Mouse (Mus musculus): ENCODE data around the gene Cmip. TPM values are rescaled to one million over a fixed set of nuclear protein-coding genes. Genes with fewer than 3 reads are reported as not detected.

Cmip gene
- polyA plus RNA-seq, 1 experiment from 2014 or later, result 8.2 TPM

DNA sequence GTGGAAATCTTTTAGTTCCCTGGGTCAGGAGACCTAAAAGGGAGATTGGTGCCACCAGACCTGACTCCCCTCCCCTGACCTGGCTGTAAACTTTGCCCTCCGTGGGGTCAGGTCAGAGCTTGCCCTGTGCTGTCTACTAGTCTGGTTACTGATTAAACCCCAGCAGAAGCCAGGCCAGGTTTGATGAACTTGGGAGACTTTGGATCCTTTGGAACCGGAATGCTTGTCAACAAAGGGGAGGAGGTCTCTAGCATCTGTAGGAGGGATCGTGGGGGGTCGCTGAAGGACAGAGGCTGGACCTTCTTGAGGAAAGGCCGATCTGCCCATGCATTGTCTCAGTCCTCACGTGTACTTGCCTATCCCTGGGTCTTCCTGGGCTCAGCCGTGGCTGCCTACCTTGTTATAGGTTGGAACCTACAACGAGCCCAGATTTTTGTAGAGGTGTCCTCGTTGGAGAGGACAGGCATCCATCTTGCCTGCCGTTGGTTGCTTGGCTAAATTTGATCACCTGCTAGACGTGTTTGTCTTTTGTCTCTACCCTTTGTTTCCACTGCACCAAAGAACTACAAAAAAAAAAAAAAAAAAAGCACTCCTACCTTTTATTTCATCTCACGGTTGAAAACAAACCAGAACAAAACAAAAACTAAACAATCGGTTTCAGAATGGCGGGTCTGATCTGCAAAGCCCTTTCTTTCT lies 3.5 kb downstream of the Cmip start:
- peaks cover 58% of the 10 kb centered on the region for H3K4me1 ChIP-seq
- peak; percentile 37 for DNase-seq (ENCODE audit: low spot score)
- WGBS, result 40% methylated on average over 14 of the region's 14 CpGs
- no peaks in the 10 kb centered on the region for H3K9me3 ChIP-seq (replicated peaks)
- peak overlapping the region; percentile 97 for H3K27ac ChIP-seq
- H3K27me3 ChIP-seq (ENCODE audit: low read depth, poor library complexity, severe bottlenecking), result no peaks in the 10 kb centered on the region
- no peaks in the 10 kb centered on the region for H3K36me3 ChIP-seq
- peak overlapping the region; percentile 83 for H3K4me3 ChIP-seq

DNA sequence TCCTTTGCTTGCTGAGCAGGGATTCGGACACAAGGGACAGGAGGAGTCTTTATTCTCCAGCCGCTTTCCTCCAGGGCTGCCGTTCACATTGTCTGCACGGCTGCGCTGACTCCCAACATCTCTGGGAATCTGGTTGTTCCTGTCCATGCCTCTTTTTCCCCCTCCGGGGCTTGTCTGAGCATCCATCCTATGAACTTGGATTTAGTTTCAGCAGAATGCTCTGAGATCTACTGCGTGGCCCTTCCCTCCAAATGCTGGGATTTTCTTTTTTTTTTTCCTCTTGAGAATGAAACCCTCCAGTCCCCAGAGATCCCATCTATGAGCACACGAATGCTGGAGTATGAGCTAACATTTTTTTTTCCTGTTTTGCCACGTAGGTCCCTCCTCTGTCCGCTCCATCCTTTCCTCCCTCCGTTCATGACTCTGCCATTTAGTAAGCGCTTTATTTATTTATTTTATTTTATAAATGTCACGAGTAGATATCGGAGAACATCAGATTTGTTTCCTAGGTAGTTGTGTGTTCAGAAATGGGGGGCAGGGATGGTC lies 4.1 kb downstream of the Cmip start:
- Histone ChIP-seq H3K36me3 (no peaks in the 10 kb centered on the region), H3K27ac (no peak overlapping the region; the same call in 1 of the 2 replicates), H3K4me3 (0 out of 2 replicates have a peak overlapping the region, but pooled peaks have one; percentile 1), H3K9me3 (replicated peaks) (no peaks in the 10 kb centered on the region), H3K4me1 (peaks cover 58% of the 10 kb centered on the region), H3K27me3 (ENCODE audit: low read depth, poor library complexity, severe bottlenecking) (no peaks in the 10 kb centered on the region)
- no peak for DNase-seq (ENCODE audit: low spot score)
- WGBS, result 61% methylated on average over 14 of the region's 14 CpGs

DNA sequence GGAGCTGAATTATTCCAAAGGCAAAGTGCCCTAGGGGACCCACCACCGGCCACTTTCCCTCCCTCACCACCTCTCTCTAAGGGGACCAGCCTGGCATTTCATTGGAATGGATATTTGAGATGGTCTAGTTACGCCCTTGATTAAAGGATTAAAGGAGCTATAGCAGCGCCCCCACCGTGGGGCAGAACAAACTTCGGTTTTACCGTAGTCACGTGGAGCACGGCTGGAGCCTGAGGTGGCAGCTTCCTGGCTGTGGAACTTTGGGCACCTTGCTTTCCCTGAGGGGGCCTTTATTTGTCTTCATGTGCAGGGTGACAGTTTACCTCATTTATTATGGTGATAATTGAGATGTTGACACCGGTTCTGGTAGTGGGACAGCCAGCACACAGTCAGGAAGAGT lies 4.8 kb downstream of the Cmip start:
- WGBS, result 29% methylated on average over 9 of the region's 9 CpGs
- Histone ChIP-seq H3K27ac (no peak overlapping the region; the same call in 1 of the 2 replicates), H3K4me1 (peaks cover 54% of the 10 kb centered on the region), H3K27me3 (ENCODE audit: low read depth, poor library complexity, severe bottlenecking) (no peaks in the 10 kb centered on the region), H3K9me3 (replicated peaks) (no peaks in the 10 kb centered on the region), H3K4me3 (no peak overlapping the region), H3K36me3 (no peaks in the 10 kb centered on the region)
- DNase-seq (ENCODE audit: low spot score), result no peak

DNA sequence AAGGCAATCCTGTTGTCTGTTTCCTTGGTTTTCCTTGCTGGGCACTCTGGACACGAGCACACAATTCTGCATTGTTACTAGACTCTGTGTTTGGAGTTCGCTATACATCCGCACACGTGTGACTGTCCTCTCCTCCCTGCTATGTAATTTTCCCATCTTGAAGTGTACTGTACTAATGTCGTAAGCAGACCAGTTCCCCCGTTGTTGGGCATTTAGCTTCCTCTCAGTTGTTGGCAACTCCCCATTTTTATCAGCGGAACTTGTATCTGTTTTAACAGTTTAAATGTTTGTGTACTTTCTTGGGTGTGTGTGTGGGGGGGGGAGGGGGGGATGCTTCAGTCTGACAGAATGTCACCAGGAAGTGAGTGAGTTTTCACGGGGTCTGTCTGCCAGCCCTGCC lies 5.8 kb downstream of the Cmip start:
- H3K4me1 ChIP-seq, result peaks cover 61% of the 10 kb centered on the region
- no peak overlapping the region for H3K27ac ChIP-seq
- WGBS, result 74% methylated on average over 8 of the region's 8 CpGs
- no peaks in the 10 kb centered on the region for H3K36me3 ChIP-seq
- no peak overlapping the region for H3K4me3 ChIP-seq
- H3K27me3 ChIP-seq (ENCODE audit: low read depth, poor library complexity, severe bottlenecking), result no peaks in the 10 kb centered on the region
- no peaks in the 10 kb centered on the region for H3K9me3 ChIP-seq (replicated peaks)
- DNase-seq (ENCODE audit: low spot score), result no peak

DNA sequence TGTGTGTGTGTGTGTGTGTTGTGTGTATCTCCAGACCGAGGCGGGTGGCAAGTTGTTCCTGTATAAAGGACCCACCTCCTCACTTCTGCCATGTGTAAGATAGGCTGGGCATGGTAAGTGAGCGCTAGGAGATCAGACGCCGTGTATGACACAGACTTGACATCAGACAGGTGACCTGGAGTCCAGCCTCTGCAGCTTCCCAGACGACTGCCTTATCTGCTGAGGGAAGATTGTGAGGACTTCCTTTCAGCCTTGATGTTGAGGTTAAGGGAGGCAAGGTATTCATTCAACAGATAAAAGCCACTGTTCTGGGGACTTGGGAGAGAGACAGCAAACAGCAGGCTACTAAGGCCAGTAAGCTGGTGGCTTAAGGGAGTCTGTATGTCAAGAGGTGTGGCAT lies 6.6 kb downstream of the Cmip start:
- Histone ChIP-seq H3K9me3 (replicated peaks) (no peaks in the 10 kb centered on the region), H3K27ac (no peak overlapping the region), H3K4me1 (peaks cover 57% of the 10 kb centered on the region), H3K4me3 (no peak overlapping the region), H3K36me3 (peaks cover 4% of the 10 kb centered on the region; the same call in 1 of the 2 replicates), H3K27me3 (ENCODE audit: low read depth, poor library complexity, severe bottlenecking) (no peaks in the 10 kb centered on the region)
- WGBS, result 68% methylated on average over 6 of the region's 6 CpGs
- no peak for DNase-seq (ENCODE audit: low spot score)

DNA sequence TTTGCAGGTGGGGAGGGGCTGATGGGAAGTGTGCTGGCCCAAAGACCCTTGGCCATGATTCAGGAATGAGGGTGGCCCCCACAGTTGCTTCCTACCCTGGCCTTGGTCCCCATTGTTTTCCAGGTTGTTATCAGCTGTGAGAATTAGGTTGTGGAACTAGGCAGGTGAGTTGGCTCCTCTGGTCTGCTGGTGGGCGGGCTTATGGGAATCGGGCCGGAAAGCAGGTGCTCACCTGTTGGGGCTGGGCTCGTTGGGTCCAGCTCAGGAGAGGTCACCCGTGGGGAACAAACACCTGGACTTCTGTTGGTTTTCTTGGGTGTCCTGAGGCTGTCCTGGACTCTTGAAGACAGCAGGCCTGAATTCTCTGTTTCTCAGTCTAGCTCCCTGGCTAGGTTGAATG lies 8.2 kb downstream of the Cmip start:
- no peak for DNase-seq (ENCODE audit: low spot score)
- Histone ChIP-seq H3K27ac (no peak overlapping the region), H3K9me3 (replicated peaks) (no peaks in the 10 kb centered on the region), H3K27me3 (ENCODE audit: low read depth, poor library complexity, severe bottlenecking) (no peaks in the 10 kb centered on the region), H3K4me3 (no peak overlapping the region), H3K36me3 (peaks cover 9% of the 10 kb centered on the region; the same call in 1 of the 2 replicates), H3K4me1 (peaks cover 40% of the 10 kb centered on the region)
- WGBS, result 90% methylated on average over 5 of the region's 5 CpGs

DNA sequence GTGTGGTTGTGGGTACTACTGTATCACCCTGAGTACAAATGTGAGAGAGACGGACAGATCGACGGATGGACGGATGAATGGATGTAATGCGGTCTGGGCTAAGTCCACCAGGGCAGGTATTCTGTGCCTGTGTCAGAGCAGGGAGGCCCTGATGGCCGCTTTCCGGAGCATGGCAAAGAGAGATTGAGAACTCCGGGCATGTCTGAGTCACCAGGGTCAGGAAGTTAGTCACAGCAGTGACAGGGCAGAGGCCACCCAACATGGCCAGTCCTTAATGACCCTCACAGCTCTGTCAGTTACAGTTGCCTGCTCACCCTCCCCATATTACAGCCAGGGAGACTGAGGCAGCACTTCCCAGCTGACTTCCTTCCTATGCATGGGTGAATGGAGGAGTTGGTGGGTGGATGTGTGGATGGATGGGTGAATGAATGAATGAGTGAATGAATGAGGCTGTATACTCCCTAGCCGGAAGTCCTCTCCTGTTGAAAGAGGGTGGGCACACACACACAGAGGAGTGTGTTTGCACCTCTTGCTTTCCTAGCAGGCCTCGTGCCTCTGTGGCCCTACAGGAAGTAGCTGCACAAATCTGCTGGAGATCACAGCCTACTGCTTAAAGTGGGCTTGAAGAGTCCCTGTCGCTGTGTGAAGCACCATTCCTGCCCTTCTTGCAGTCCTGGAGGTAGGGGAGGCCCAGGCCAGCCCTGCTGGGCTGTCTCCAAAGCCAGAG lies 10.7 kb downstream of the Cmip start:
- Histone ChIP-seq H3K27ac (no peak overlapping the region), H3K4me3 (no peak overlapping the region), H3K36me3 (peaks cover 12% of the 10 kb centered on the region), H3K4me1 (peaks cover 18% of the 10 kb centered on the region), H3K27me3 (ENCODE audit: low read depth, poor library complexity, severe bottlenecking) (no peaks in the 10 kb centered on the region), H3K9me3 (replicated peaks) (no peaks in the 10 kb centered on the region)
- DNase-seq (ENCODE audit: low spot score), result no peak
- WGBS, result 88% methylated on average over 11 of the region's 11 CpGs

DNA sequence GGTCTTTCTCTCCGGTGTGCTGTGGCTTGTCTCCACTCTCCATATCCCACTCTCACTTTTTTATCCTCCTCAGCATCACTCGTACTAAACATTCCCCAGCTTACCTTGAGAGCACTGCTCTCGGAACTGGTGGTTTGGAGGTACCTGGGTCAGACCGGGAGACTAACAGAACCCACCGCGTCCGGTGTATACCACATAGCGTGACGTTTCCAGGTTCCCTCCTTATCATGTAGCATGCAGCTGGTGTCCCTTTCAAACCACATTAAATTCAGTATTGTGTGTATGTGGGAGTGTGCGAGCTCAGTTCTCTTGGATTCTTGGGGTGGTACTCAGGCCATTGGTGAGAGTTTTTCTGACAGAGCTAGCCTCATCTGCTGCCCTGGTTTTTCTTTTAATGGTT lies 21.4 kb downstream of the Cmip start:
- Histone ChIP-seq H3K27me3 (ENCODE audit: low read depth, poor library complexity, severe bottlenecking) (no peaks in the 10 kb centered on the region), H3K36me3 (peaks cover 24% of the 10 kb centered on the region), H3K4me3 (no peak overlapping the region), H3K27ac (0 out of 2 replicates have a peak overlapping the region, but pooled peaks have one; percentile 38), H3K4me1 (peaks cover 45% of the 10 kb centered on the region), H3K9me3 (replicated peaks) (no peaks in the 10 kb centered on the region)
- no peak for DNase-seq (ENCODE audit: low spot score)
- WGBS, result 94% methylated on average over 10 of the region's 10 CpGs

DNA sequence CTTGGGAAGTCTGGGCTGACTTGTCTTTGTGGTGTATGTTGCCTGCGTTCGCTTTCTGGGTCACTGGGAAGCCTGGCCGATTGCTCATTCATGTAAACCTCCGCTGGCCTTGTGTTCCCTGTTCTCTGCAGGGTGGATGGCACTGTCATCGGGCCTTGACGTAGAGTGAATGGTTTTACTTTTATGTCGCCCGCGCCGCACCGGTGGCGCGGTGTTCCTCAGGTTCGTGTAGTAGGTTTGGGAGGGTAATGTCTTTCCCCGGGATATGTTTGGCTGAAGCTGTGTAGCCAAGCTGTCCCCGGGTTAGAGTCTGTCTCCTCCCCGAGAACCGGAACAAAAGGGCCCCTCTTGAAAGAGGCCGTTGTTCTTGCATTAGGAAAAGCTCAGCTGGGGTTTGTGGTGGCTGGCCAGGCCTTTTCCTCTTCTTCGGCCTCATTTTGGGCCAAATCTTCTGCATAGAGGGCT lies 21.8 kb downstream of the Cmip start:
- Histone ChIP-seq H3K36me3 (peaks cover 20% of the 10 kb centered on the region), H3K27me3 (ENCODE audit: low read depth, poor library complexity, severe bottlenecking) (no peaks in the 10 kb centered on the region), H3K4me1 (peaks cover 49% of the 10 kb centered on the region), H3K4me3 (no peak overlapping the region), H3K9me3 (replicated peaks) (no peaks in the 10 kb centered on the region), H3K27ac (peak overlapping the region; percentile 38; the same call in 1 of the 2 replicates)
- WGBS, result 88% methylated on average over 20 of the region's 20 CpGs
- no peak for DNase-seq (ENCODE audit: low spot score)

DNA sequence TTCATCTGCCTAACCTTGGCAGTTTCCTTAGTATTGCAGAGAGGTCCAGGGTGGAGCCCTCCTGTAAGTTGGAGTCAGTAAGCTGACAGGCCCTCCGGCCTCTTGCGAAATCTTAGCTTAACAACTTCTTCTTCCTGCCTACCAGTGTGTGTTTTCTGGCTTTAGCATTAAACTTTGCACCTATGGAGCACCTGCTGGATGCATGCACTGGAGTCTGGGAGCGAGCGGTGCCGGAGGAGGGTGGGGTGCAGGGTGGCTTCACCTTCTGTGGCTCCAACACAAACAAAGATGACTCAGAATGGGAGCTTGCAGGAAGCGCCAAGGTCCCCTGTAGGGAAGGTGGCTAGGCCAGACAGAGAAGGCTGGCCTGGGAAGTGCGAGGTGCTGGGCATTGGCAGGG lies 23.6 kb downstream of the Cmip start:
- Histone ChIP-seq H3K27ac (no peak overlapping the region), H3K36me3 (peaks cover 21% of the 10 kb centered on the region), H3K27me3 (ENCODE audit: low read depth, poor library complexity, severe bottlenecking) (no peaks in the 10 kb centered on the region), H3K9me3 (replicated peaks) (no peaks in the 10 kb centered on the region), H3K4me1 (peaks cover 48% of the 10 kb centered on the region), H3K4me3 (no peak overlapping the region)
- DNase-seq (ENCODE audit: low spot score), result no peak
- 89% methylated on average over 7 of the region's 7 CpGs for WGBS

DNA sequence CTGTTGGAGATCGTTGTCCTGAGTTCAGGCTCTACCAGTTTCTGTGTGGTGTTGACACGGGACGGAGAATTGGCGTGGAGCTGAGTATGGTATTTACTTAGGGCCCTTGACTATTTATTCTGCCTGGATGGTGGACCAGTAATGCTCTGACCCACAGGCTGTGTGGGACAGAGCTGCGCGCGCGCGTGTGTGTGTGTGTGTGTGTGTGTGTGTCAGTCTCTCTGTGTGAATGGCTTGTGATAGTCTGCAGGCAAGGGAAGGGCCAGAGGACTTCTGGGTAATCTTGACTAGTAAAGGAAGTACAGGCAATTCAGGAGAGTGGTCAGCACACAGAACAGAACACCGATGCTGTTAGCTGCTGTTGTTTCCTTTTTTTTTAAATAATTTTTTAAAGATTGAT lies 24.8 kb downstream of the Cmip start:
- DNase-seq (ENCODE audit: low spot score), result no peak
- H3K4me3 ChIP-seq, result no peak overlapping the region
- 93% methylated on average over 10 of the region's 10 CpGs for WGBS
- H3K36me3 ChIP-seq, result peaks cover 24% of the 10 kb centered on the region
- H3K9me3 ChIP-seq (replicated peaks), result no peaks in the 10 kb centered on the region
- H3K27me3 ChIP-seq (ENCODE audit: low read depth, poor library complexity, severe bottlenecking), result no peaks in the 10 kb centered on the region
- H3K4me1 ChIP-seq, result peaks cover 48% of the 10 kb centered on the region
- peak overlapping the region; percentile 73 for H3K27ac ChIP-seq

DNA sequence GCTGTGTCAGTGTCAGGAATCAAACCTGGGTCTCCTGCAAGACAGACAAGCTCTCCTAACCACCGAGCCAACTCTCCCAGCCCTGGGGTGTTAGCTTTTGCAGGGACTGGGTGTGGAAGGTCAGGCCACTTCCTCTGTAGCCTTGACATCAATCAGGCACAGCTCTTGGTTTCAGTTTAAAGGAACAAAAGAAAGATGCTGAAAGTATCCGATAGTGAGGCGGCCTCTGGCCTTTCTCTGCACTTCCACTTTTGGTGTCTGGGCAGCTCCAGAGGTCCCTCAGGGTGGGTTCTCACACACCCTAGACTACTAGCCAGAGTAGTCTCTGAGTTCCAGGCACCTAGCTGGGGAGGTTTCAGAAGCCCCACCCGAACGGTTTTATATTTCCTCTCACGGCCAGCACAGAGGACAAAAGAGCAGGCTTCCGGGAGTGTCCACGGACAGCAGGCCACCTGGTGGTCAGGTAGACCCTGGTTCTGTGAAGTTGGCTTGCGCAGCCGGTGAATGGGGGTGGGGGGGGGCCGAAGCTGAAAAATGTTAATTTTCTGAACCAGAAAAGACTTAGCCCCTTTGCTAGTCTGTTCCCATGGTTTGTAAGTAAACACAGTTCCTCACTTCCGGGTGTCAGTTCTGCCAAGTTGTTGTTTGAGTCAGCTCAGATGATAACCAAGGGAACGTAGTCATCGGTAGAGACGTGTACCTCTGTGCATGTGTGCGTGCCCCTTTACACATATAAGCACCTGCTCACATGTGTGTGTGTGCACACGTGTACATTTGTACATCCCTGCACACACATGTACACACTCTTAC lies 25.5 kb downstream of the Cmip start:
- no peak overlapping the region for H3K4me3 ChIP-seq
- H3K36me3 ChIP-seq, result peaks cover 23% of the 10 kb centered on the region
- DNase-seq (ENCODE audit: low spot score), result no peak
- no peaks in the 10 kb centered on the region for H3K9me3 ChIP-seq (replicated peaks)
- H3K4me1 ChIP-seq, result peaks cover 48% of the 10 kb centered on the region
- no peaks in the 10 kb centered on the region for H3K27me3 ChIP-seq (ENCODE audit: low read depth, poor library complexity, severe bottlenecking)
- 68% methylated on average over 17 of the region's 17 CpGs for WGBS
- peak overlapping the region; percentile 73 for H3K27ac ChIP-seq

Data from limb, embryonic 10.5 days (tissue).